Mouse (Mus musculus): Measurements from ENCODE around the gene Smim12. TPM values are rescaled to one million over a fixed set of nuclear protein-coding genes. Genes with fewer than 3 reads are reported as not detected.

The Smim12 gene
- total and polyA plus RNA-seq, 3 experiments, result 48.3 to 60.1 TPM; not detected in 1

GRCm38 (mm10) chr4:127215103-127215502 lies 28.5 kb upstream of the Smim12 start:
- no peaks in the 10 kb centered on the region for H3K27me3 ChIP-seq (ENCODE audit: control insufficient read depth in 1 of 2, insufficient read depth in 2 of 2, low read length in 2 of 2)
- TF ChIP-seq CTCF (IDR thresholded peaks at IDR 0.05 in 2 of 3, conservative IDR thresholded peaks at IDR 0.05 in 1 of 3; ENCODE audit: control insufficient read depth in 1 of 3, insufficient read depth in 1 of 3, low read depth in 2 of 3, low read length in 3 of 3, poor library complexity in 1 of 3, severe bottlenecking in 1 of 3) (no peak), CHD2 (IDR thresholded peaks at IDR 0.05; ENCODE audit: low read length) (no peak), ZKSCAN1 (IDR thresholded peaks at IDR 0.05; ENCODE audit: low read depth, low read length) (no peak), ELF1 (IDR thresholded peaks at IDR 0.05; ENCODE audit: low read depth, low read length) (no peak), ETS1 (IDR thresholded peaks at IDR 0.05; ENCODE audit: low read depth, low read length) (no peak), NELFE (IDR thresholded peaks at IDR 0.05; ENCODE audit: low read depth, low read length) (no peak), SMC3 (IDR thresholded peaks at IDR 0.05; ENCODE audit: low read depth, low read length) (no peak), E2F4 (IDR thresholded peaks at IDR 0.05; ENCODE audit: borderline replicate concordance, low read depth, low read length) (no peak), HCFC1 (IDR thresholded peaks at IDR 0.05; ENCODE audit: low read depth, low read length) (no peak), NRF1 (IDR thresholded peaks at IDR 0.05; ENCODE audit: insufficient read depth, low read depth, low read length, poor library complexity, severe bottlenecking) (no peak), TCF12 (IDR thresholded peaks at IDR 0.05; ENCODE audit: low read depth, low read length) (no peak), SIN3A (IDR thresholded peaks at IDR 0.05; ENCODE audit: low read length) (no peak), GABPA (IDR thresholded peaks at IDR 0.05; ENCODE audit: low read depth, low read length) (no peak), MAFK (IDR thresholded peaks at IDR 0.05; ENCODE audit: borderline replicate concordance, low read depth, low read length) (no peak), CHD1 (IDR thresholded peaks at IDR 0.05; ENCODE audit: low read depth, low read length) (no peak)
- DNase-seq (ENCODE audit: low read depth, low spot score), result no peak
- no peak overlapping the region for H3K27ac ChIP-seq (ENCODE audit: control insufficient read depth, low read depth, low read length)
- no peaks in the 10 kb centered on the region for H3K4me1 ChIP-seq (ENCODE audit: control insufficient read depth in 1 of 2, insufficient read depth in 2 of 2, low read length in 2 of 2)
- H3K36me3 ChIP-seq (ENCODE audit: control insufficient read depth in 1 of 2, insufficient read depth in 2 of 2, low read length in 2 of 2), result no peaks in the 10 kb centered on the region
- H3K79me2 ChIP-seq (ENCODE audit: control insufficient read depth, insufficient read depth, low read length, poor library complexity), result no peaks in the 10 kb centered on the region
- H3K9me3 ChIP-seq (replicated peaks; ENCODE audit: insufficient read depth, low read length), result no peaks in the 10 kb centered on the region
- H3K9ac ChIP-seq (ENCODE audit: control insufficient read depth, low read depth, low read length, poor library complexity, severe bottlenecking), result no peak overlapping the region
- no peak overlapping the region for H3K4me3 ChIP-seq (ENCODE audit: control insufficient read depth in 1 of 2, insufficient read depth in 1 of 2, low read depth in 2 of 2, low read length in 2 of 2)

- H3K27me3 ChIP-seq (ENCODE audit: control insufficient read depth in 1 of 2, insufficient read depth in 2 of 2, low read length in 2 of 2), result no peaks in the 10 kb centered on the region
- no peaks in the 10 kb centered on the region for H3K36me3 ChIP-seq (ENCODE audit: control insufficient read depth in 1 of 2, insufficient read depth in 2 of 2, low read length in 2 of 2)
- H3K4me1 ChIP-seq (ENCODE audit: control insufficient read depth in 1 of 2, insufficient read depth in 2 of 2, low read length in 2 of 2), result no peaks in the 10 kb centered on the region
- no peak overlapping the region for H3K4me3 ChIP-seq (ENCODE audit: control insufficient read depth in 1 of 2, insufficient read depth in 1 of 2, low read depth in 2 of 2, low read length in 2 of 2)
- no peaks in the 10 kb centered on the region for H3K79me2 ChIP-seq (ENCODE audit: control insufficient read depth, insufficient read depth, low read length, poor library complexity)
- H3K9me3 ChIP-seq (replicated peaks; ENCODE audit: insufficient read depth, low read length), result no peaks in the 10 kb centered on the region
- TF ChIP-seq NELFE (IDR thresholded peaks at IDR 0.05; ENCODE audit: low read depth, low read length), result no peak
- TF ChIP-seq POLR2AphosphoS2 (IDR thresholded peaks at IDR 0.05; ENCODE audit: low read length), result no peak
- TF ChIP-seq ZKSCAN1 (IDR thresholded peaks at IDR 0.05; ENCODE audit: low read depth, low read length), result no peak
- no peak for TF ChIP-seq GABPA (IDR thresholded peaks at IDR 0.05; ENCODE audit: low read depth, low read length)
- no peak for TF ChIP-seq ZMIZ1 (IDR thresholded peaks at IDR 0.05; ENCODE audit: low read depth, low read length)
- TF ChIP-seq MAX (IDR thresholded peaks at IDR 0.05; ENCODE audit: low read length), result no peak
- TF ChIP-seq SIN3A (IDR thresholded peaks at IDR 0.05; ENCODE audit: low read length), result no peak
- no peak for TF ChIP-seq POLR2AphosphoS5 (IDR thresholded peaks at IDR 0.05; ENCODE audit: borderline replicate concordance, low read depth, low read length)
- no peak for TF ChIP-seq MXI1 (IDR thresholded peaks at IDR 0.05; ENCODE audit: low read depth, low read length)
- no peak for TF ChIP-seq SMC3 (IDR thresholded peaks at IDR 0.05; ENCODE audit: low read depth, low read length)
- no peak for TF ChIP-seq RCOR1 (IDR thresholded peaks at IDR 0.05; ENCODE audit: low read depth, low read length)
- TF ChIP-seq UBTF (IDR thresholded peaks at IDR 0.05; ENCODE audit: borderline replicate concordance, insufficient read depth, low read depth, low read length), result no peak
- no peak for TF ChIP-seq E2F4 (IDR thresholded peaks at IDR 0.05; ENCODE audit: borderline replicate concordance, low read depth, low read length)
- no peak for TF ChIP-seq ETS1 (IDR thresholded peaks at IDR 0.05; ENCODE audit: low read depth, low read length)
- no peak for TF ChIP-seq EP300 (IDR thresholded peaks at IDR 0.05; ENCODE audit: low read depth in 1 of 2, low read length in 2 of 2)
- no peak for TF ChIP-seq CHD2 (IDR thresholded peaks at IDR 0.05; ENCODE audit: low read length)
- H3K9ac ChIP-seq (ENCODE audit: control insufficient read depth, low read depth, low read length, poor library complexity, severe bottlenecking), result no peak overlapping the region
- DNase-seq (ENCODE audit: low read depth, low spot score), result no peak
- H3K27ac ChIP-seq (ENCODE audit: control insufficient read depth, low read depth, low read length), result no peak overlapping the region
Measured at GRCm38 (mm10) chr4:127215799-127216198, 27.8 kb upstream of the Smim12 start.
